Mouse (Mus musculus) forebrain, postnatal 0 days (tissue): ENCODE data around the gene Cpne5. TPM values are rescaled to one million over a fixed set of nuclear protein-coding genes. Genes with fewer than 3 reads are reported as not detected.

ENCODE experiments used
- ATAC-seq: fragments of 200-750 bp; cut with Nextera tagmentation; 2 replicates; pipeline ENCODE4 v1.8.0; 2017; ENCODE audit warnings: mild to moderate bottlenecking, moderate library complexity
- DNase-seq: peaks from one replicate; pipeline ENCODE4 v3.0.0-alpha.2; 2015
- H3K27ac ChIP-seq: fragments of 300-500 bp; sonication (generic); 2 replicates; pipeline ENCODE4 v1.5.1; 2014; ENCODE audit warnings: low read depth, mild to moderate bottlenecking, antibody characterized with exemption, low read length, moderate library complexity, mixed read lengths
- H3K27me3 ChIP-seq: fragments of 300-500 bp; sonication (generic); 2 replicates; pipeline ENCODE4 v1.6.1; 2014; ENCODE audit warnings: mild to moderate bottlenecking, low read length, mixed read lengths; ENCODE audit not compliant: insufficient read depth
- H3K36me3 ChIP-seq: fragments of 300-500 bp; sonication (generic); 2 replicates; pipeline ENCODE4 v1.6.1; 2014; ENCODE audit warnings: mild to moderate bottlenecking, moderate library complexity; ENCODE audit not compliant: insufficient read depth
- H3K4me1 ChIP-seq: fragments of 300-500 bp; sonication (generic); 2 replicates; pipeline ENCODE4 v1.6.1; 2014; ENCODE audit warnings: antibody characterized with exemption; ENCODE audit not compliant: insufficient read depth
- H3K4me2 ChIP-seq: fragments of 300-500 bp; sonication (generic); 2 replicates; pipeline ENCODE4 v1.6.1; 2014; ENCODE audit warnings: low read depth, mild to moderate bottlenecking, moderate library complexity
- H3K4me3 ChIP-seq: fragments of 300-500 bp; sonication (generic); 2 replicates; pipeline ENCODE4 v1.5.1; 2014; ENCODE audit warnings: low read depth, low read length, mixed read lengths
- H3K9ac ChIP-seq: fragments of 300-500 bp; sonication (generic); 2 replicates; pipeline ENCODE4 v1.6.1; 2014; ENCODE audit warnings: mild to moderate bottlenecking
- H3K9me3 ChIP-seq: fragments of 300-500 bp; sonication (generic); 2 replicates; pipeline ENCODE4 v1.6.1; 2016; ENCODE audit warnings: low read length
- CTCF ChIP-seq: sonication (generic); IDR thresholded peaks from 2 replicates; pipeline ENCODE4 v1.5.1; 2016; ENCODE audit warnings: antibody characterized with exemption, control low read depth, low read depth
- WGBS: fragments of 180-500 bp; shearing (Covaris S2); extraction: QIAGEN DNeasy Blood & Tissue Kit; methylation state at CpG from one replicate; pipeline ENCODE4 v1.1.7; 2014; 5-methylcytosine and 5-hydroxymethylcytosine counted together
- polyA plus RNA-seq: library from polyadenylated mRNA; unstranded; fragments of >200 nt; fragmentation: Nextera tagmentation; extraction: Ambion mirVana; gene quantifications from 2 replicates; pipeline ENCODE4 v1.2.1, GENCODE M21; 2015
- total RNA-seq: library from RNA; depleted of rRNA; stranded (reverse); fragments of >200 nt; gene quantifications from 2 replicates; pipeline ENCODE4 v1.2.3, GENCODE M21; 2014

Cpne5 gene
- total and polyA plus RNA-seq, 2 experiments from 2014 or later = 60.0 to 61.6 TPM

GRCm38 (mm10) chr17:29165967-29166578 lies 71.9 kb downstream of the Cpne5 start:
- TF ChIP-seq CTCF = no peak
- Histone ChIP-seq H3K4me2 (no peak overlapping the region), H3K36me3 (peaks cover 3% of the 10 kb centered on the region; the same call in 1 of the 2 replicates), H3K9me3 (no peaks in the 10 kb centered on the region), H3K27ac (no peak overlapping the region), H3K9ac (no peak overlapping the region), H3K27me3 (no peaks in the 10 kb centered on the region), H3K4me3 (no peak overlapping the region), H3K4me1 (0 out of 2 replicates have a peak, but pooled peaks cover 4% of the 10 kb centered on the region)
- WGBS = 34% methylated on average over 8 of the region's 8 CpGs
- no peak for ATAC-seq
- DNase-seq = no peak

GRCm38 (mm10) chr17:29165452-29165851 lies 72.5 kb downstream of the Cpne5 start:
- 10% methylated on average over 6 of the region's 6 CpGs for WGBS
- Histone ChIP-seq H3K27me3 (no peaks in the 10 kb centered on the region), H3K27ac (no peak overlapping the region), H3K4me2 (no peak overlapping the region), H3K4me3 (no peak overlapping the region), H3K4me1 (0 out of 2 replicates have a peak, but pooled peaks cover 4% of the 10 kb centered on the region), H3K9me3 (no peaks in the 10 kb centered on the region), H3K36me3 (peaks cover 3% of the 10 kb centered on the region; the same call in 1 of the 2 replicates), H3K9ac (no peak overlapping the region)
- no peak for TF ChIP-seq CTCF
- DNase-seq = no peak
- ATAC-seq = peak; percentile 51; the same call in 1 of the 2 replicates

GRCm38 (mm10) chr17:29164469-29165111 lies 73.4 kb downstream of the Cpne5 start:
- no peak for ATAC-seq
- Histone ChIP-seq H3K4me3 (no peak overlapping the region), H3K9ac (no peak overlapping the region), H3K4me1 (0 out of 2 replicates have a peak, but pooled peaks cover 4% of the 10 kb centered on the region), H3K27me3 (no peaks in the 10 kb centered on the region), H3K4me2 (no peak overlapping the region), H3K27ac (no peak overlapping the region; the same call in 1 of the 2 replicates), H3K9me3 (no peaks in the 10 kb centered on the region), H3K36me3 (peaks cover 3% of the 10 kb centered on the region; the same call in 1 of the 2 replicates)
- 13% methylated on average over 17 of the region's 17 CpGs for WGBS
- no peak for DNase-seq
- TF ChIP-seq CTCF = no peak

DNA sequence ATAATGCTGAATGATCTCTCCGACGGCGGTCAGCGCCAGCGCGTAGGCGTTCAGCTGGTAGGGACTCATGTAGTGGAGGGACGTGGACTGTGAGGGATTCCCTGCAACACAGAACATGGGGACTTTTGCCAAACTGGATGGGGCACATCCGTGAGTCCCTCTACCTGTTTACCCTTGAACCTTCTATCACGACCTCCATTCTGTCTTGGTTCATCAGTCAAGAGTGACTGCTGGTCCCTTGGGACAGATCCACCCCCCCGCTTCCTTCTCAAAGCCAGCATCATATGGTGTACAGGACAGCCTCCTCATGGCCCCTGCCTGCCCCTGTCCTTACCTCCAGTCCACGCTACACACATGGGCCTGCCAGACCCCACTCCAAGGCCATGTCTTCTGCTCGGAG lies 75.6 kb downstream of the Cpne5 start:
- no peak for ATAC-seq
- TF ChIP-seq CTCF = no peak

GRCm38 (mm10) chr17:29159743-29160455 lies 78.1 kb downstream of the Cpne5 start:
- no peak overlapping the region for H3K4me2 ChIP-seq
- 0 out of 2 replicates have a peak, but pooled peaks cover 8% of the 10 kb centered on the region for H3K4me1 ChIP-seq
- ATAC-seq = no peak
- WGBS = 87% methylated on average over 16 of the region's 16 CpGs
- no peaks in the 10 kb centered on the region for H3K27me3 ChIP-seq
- no peak for TF ChIP-seq CTCF
- H3K9me3 ChIP-seq = no peaks in the 10 kb centered on the region
- DNase-seq = no peak
- no peaks in the 10 kb centered on the region for H3K36me3 ChIP-seq
- H3K9ac ChIP-seq = no peak overlapping the region
- H3K4me3 ChIP-seq = no peak overlapping the region
- H3K27ac ChIP-seq = no peak overlapping the region

More for the DNA sequence above, 75.6 kb downstream of the Cpne5 start:
- Histone ChIP-seq H3K9ac (no peak overlapping the region), H3K36me3 (peaks cover under 1% of the 10 kb centered on the region; the same call in 1 of the 2 replicates), H3K4me2 (no peak overlapping the region), H3K9me3 (no peaks in the 10 kb centered on the region), H3K27me3 (no peaks in the 10 kb centered on the region), H3K4me1 (0 out of 2 replicates have a peak, but pooled peaks cover 4% of the 10 kb centered on the region), H3K27ac (no peak overlapping the region), H3K4me3 (no peak overlapping the region)
- no peak for DNase-seq
- WGBS = 93% methylated on average over 13 of the region's 13 CpGs

GRCm38 (mm10) chr17:29159320-29159719 lies 78.6 kb downstream of the Cpne5 start:
- Histone ChIP-seq H3K27me3 (no peaks in the 10 kb centered on the region), H3K4me3 (no peak overlapping the region), H3K9me3 (no peaks in the 10 kb centered on the region), H3K4me1 (0 out of 2 replicates have a peak, but pooled peaks cover 4% of the 10 kb centered on the region), H3K27ac (no peak overlapping the region), H3K36me3 (no peaks in the 10 kb centered on the region), H3K4me2 (no peak overlapping the region), H3K9ac (no peak overlapping the region)
- TF ChIP-seq CTCF = no peak
- no peak for DNase-seq
- WGBS = 89% methylated on average over 5 of the region's 5 CpGs
- no peak for ATAC-seq
